Comparison of ENCODE assay signal across 9 mouse cellular contexts in the genomic region with DNA sequence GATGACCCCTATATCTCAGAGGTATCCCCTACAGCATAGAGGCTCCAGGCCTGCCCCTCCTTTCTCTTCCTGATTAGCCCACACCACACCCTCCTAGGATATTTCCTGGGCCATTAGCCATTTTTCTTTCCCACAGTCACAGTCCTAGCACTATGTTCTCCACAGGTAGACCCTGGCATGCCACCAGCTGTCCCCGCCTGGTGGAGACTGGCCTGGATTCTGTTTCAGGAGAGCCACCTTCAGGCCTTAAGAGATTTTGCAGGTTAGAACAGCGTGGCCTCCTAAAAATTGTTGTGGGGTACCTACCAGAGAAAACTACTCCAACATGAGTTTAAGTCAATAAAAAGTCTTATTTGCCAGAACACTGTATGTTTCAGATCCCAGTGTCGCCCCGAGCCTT. TPM values are rescaled to one million over a fixed set of nuclear protein-coding genes. Genes with fewer than 3 reads are reported as not detected.
DNase-seq lines count a peak whose midpoint lies in the region; ATAC-seq and TF ChIP-seq lines count a peak whose summit lies in the region.
"Had no signal": no experiment of that assay in that cellular context is flagged by ENCODE, and none has a peak within 500 bp of the region (broad histone marks: within the 10 kb centered on the region; RNA-seq: fewer than 3 reads in every experiment).

No protein-coding gene starts in this region.

- no peak for DNase-seq in gastrocnemius, adult 2 months
- no peak for DNase-seq in gastrocnemius, postnatal 4 days (ENCODE audit: low spot score in 2 of 2)
- no peak for DNase-seq in CH12.LX (ENCODE audit: extremely low read depth)
- peak; percentile 67 to 78 for DNase-seq in kidney, postnatal 36 days
- DNase-seq in adrenal gland, postnatal 14 days, result no peak
- DNase-seq in layer of hippocampus, adult 18-20 months (ENCODE audit: low spot score in 2 of 2), result no peak
- no peak for DNase-seq in adrenal gland, postnatal 36 days

- H3K4me2 ChIP-seq in CH12.LX (ENCODE audit: insufficient read depth, low read depth, poor library complexity, severe bottlenecking), result no peak overlapping the region
- H3K4me2 ChIP-seq: neural tube, embryonic 13.5 days had no signal

- no peak overlapping the region for H3K27ac ChIP-seq in gastrocnemius, adult 2 months
- H3K27ac ChIP-seq in CH12.LX (ENCODE audit: insufficient read depth, low read depth), result no peak overlapping the region
- H3K27ac ChIP-seq: neural tube, embryonic 13.5 days had no signal

- TF ChIP-seq EP300 in CH12.LX (IDR thresholded peaks at IDR 0.05; ENCODE audit: low read length), result no peak

- H3K36me3 ChIP-seq in CH12.LX (replicated peaks in 1 of 2; ENCODE audit: control insufficient read depth in 1 of 2, insufficient read depth in 1 of 2, low read length in 1 of 2), result no peaks in the 10 kb centered on the region
- H3K36me3 ChIP-seq: neural tube, embryonic 13.5 days had no signal

- in situ Hi-C loops in CH12.LX (cut with MboI; ENCODE audit: low pct_ligation_motif_present, low pct_unique_long_range_greater_than_20kb, low sequenced_read_pairs), result no loop called here

- no peak overlapping the region for H3K9ac ChIP-seq in CH12.LX (ENCODE audit: insufficient read depth, low read depth)
- H3K9ac ChIP-seq: neural tube, embryonic 13.5 days had no signal

- peaks cover 5 to 15% of the 10 kb centered on the region in 2 experiments for H3K4me1 ChIP-seq in CH12.LX (ENCODE audit: control insufficient read depth in 1 of 2, insufficient read depth in 2 of 2)

- H3K9me3 ChIP-seq in CH12.LX (replicated peaks; ENCODE audit: low read length), result no peaks in the 10 kb centered on the region
- H3K9me3 ChIP-seq: neural tube, embryonic 13.5 days had no signal

- dilution Hi-C loops in CH12.LX (cut with MboI; ENCODE audit: extremely low pct_ligation_motif_present, extremely low pct_unique_long_range_greater_than_20kb, low sequenced_read_pairs), result no loop called here

- TF ChIP-seq RAD21 in CH12.LX (IDR thresholded peaks at IDR 0.05; ENCODE audit: low read depth, low read length), result peak; percentile 64

- 0 out of 2 replicates have a peak, but pooled peaks have one; percentile 34 for ATAC-seq in common myeloid progenitor, adult 5-6 weeks (replicated peaks; ENCODE audit: low read depth, poor library complexity, severe bottlenecking)

- TF ChIP-seq POLR2A in CH12.LX (IDR thresholded peaks at IDR 0.05; ENCODE audit: low read depth, low read length), result no peak

- intact Hi-C loops in gastrocnemius, adult 2 months (cut with DNase I), result no loop called here

- H3K4me3 ChIP-seq in gastrocnemius, adult 2 months, result no peak overlapping the region
- H3K4me3 ChIP-seq in CH12.LX (replicated peaks in 1 of 3; ENCODE audit: low read depth in 2 of 3, low read length in 2 of 3, poor library complexity in 1 of 3), result no peak overlapping the region
- H3K4me3 ChIP-seq: neural tube, embryonic 13.5 days had no signal

- peaks cover 2% of the 10 kb centered on the region for H3K27me3 ChIP-seq in CH12.LX (replicated peaks)
- H3K27me3 ChIP-seq: neural tube, embryonic 13.5 days had no signal

- TF ChIP-seq CTCF in gastrocnemius, adult 2 months (IDR thresholded peaks at IDR 0.05), result peak; percentile 38
- peak in 1 of 2 experiments; percentile 83; a peak in 3 of 4 replicates for TF ChIP-seq CTCF in CH12.LX (conservative IDR thresholded peaks at IDR 0.05 in 1 of 2, IDR thresholded peaks at IDR 0.05 in 1 of 2; ENCODE audit: low read depth in 2 of 2, low read length in 2 of 2)

- H3K79me2 ChIP-seq in CH12.LX (replicated peaks; ENCODE audit: control insufficient read depth, extremely low read depth, insufficient read depth, poor library complexity, severe bottlenecking), result no peaks in the 10 kb centered on the region

TF ChIP-seq in CH12.LX, 34 proteins besides CTCF, POLR2A, EP300 and RAD21:
- peak; percentile 58 for TF ChIP-seq SMC3 (IDR thresholded peaks at IDR 0.05; ENCODE audit: low read depth, low read length)
- no peak for TF ChIP-seq CHD2 (IDR thresholded peaks at IDR 0.05; ENCODE audit: low read length)
- no peak for TF ChIP-seq E2F4 (IDR thresholded peaks at IDR 0.05; ENCODE audit: insufficient replicate concordance, low read depth, low read length)
- 0 out of 2 replicates have a peak, but pooled peaks have one; percentile 9 for TF ChIP-seq SIN3A (IDR thresholded peaks at IDR 0.05; ENCODE audit: low read length)
- no peak for TF ChIP-seq JUN (IDR thresholded peaks at IDR 0.05; ENCODE audit: insufficient read depth, low read depth, low read length)
- no peak for TF ChIP-seq POLR2AphosphoS2 (IDR thresholded peaks at IDR 0.05; ENCODE audit: low read depth, low read length)
- no peak for TF ChIP-seq ELF1 (IDR thresholded peaks at IDR 0.05; ENCODE audit: low read depth, low read length)
- TF ChIP-seq ZNF384 (IDR thresholded peaks at IDR 0.05; ENCODE audit: low read depth, low read length), result no peak
- no peak for TF ChIP-seq USF1 (IDR thresholded peaks at IDR 0.05; ENCODE audit: low read depth, low read length)
- TF ChIP-seq KAT2A (IDR thresholded peaks at IDR 0.05; ENCODE audit: insufficient replicate concordance, low read length), result no peak
TF ChIP-seq in CH12.LX: peak in this region for 2.

RNA-seq across cellular contexts. Expression of gene Slc25a10, which starts 15.3 kb away (rescaled TPM):
- total RNA-seq in gastrocnemius, adult 2 months (2021), result 1 to 10 TPM; 2.8 to 4.1 TPM
- total RNA-seq in gastrocnemius, postnatal 4 days (2021), result 10 to 100 TPM; 19.6 to 20.0 TPM
- total RNA-seq in CH12.LX (2012; rRNA removed) (32.9 and 48.5 TPM in 2 replicates), CH12.LX (2014; rRNA removed) (29.5 and 34.6 TPM in 2 replicates)
- 43.4 and 45.9 TPM in 2 replicates for polyA plus RNA-seq in CH12.LX (2012; ENCODE audit: insufficient read length, low read depth)
- 8.2 and 12.1 TPM in 2 replicates for total RNA-seq in common myeloid progenitor, adult 5-6 weeks (2017)
- 50.7 and 64.4 TPM in 2 replicates for total RNA-seq in adrenal gland, postnatal 14 days (2021)
- 10 to 100 TPM; 18.9 to 19.3 TPM for total RNA-seq in layer of hippocampus, adult 18-20 months (2021)
- 100 to 1,000 TPM; 105 to 115 TPM for total RNA-seq in adrenal gland, postnatal 36 days (2021)

RNA-seq across cellular contexts. Expression of gene Mrpl12, which starts 22.5 kb away (rescaled TPM):
- 100 to 1,000 TPM; 120 to 177 TPM for total RNA-seq in gastrocnemius, adult 2 months (2021)
- 100 to 1,000 TPM; 116 to 122 TPM for total RNA-seq in gastrocnemius, postnatal 4 days (2021)
- total RNA-seq in CH12.LX (2012; rRNA removed) (267 and 336 TPM in 2 replicates), CH12.LX (2014; rRNA removed) (47.5 and 60.3 TPM in 2 replicates)
- polyA plus RNA-seq in CH12.LX (2012; ENCODE audit: insufficient read length, low read depth), result 341 and 363 TPM in 2 replicates
- total RNA-seq in common myeloid progenitor, adult 5-6 weeks (2017), result 121 and 140 TPM in 2 replicates
- total RNA-seq in adrenal gland, postnatal 14 days (2021), result 161 TPM in 2 replicates
- total RNA-seq in layer of hippocampus, adult 18-20 months (2021), result 10 to 100 TPM; 65.1 to 67.5 TPM
- total RNA-seq in adrenal gland, postnatal 36 days (2021), result 100 to 1,000 TPM; 110 to 111 TPM

RNA-seq across cellular contexts. Expression of gene Gcgr, which starts 23.6 kb away (rescaled TPM):
- total RNA-seq in gastrocnemius, adult 2 months (2021), result under 1 TPM in 1 of 2 experiments, not detected in 1; 0.33 TPM
- under 1 TPM in 1 of 2 experiments, not detected in 1; 0.26 TPM for total RNA-seq in gastrocnemius, postnatal 4 days (2021)
- total RNA-seq in CH12.LX (2012; rRNA removed) (0.13 TPM in 1 of 2 replicates, not detected in the other), CH12.LX (2014; rRNA removed) (0.09 and 0.16 TPM in 2 replicates)
- 0.20 TPM in 1 of 2 replicates, not detected in the other for polyA plus RNA-seq in CH12.LX (2012; ENCODE audit: insufficient read length, low read depth)
- not detected in 2 replicates for total RNA-seq in common myeloid progenitor, adult 5-6 weeks (2017)
- total RNA-seq in adrenal gland, postnatal 14 days (2021), result 2.3 and 11.7 TPM in 2 replicates
- total RNA-seq in layer of hippocampus, adult 18-20 months (2021), result not detected
- 1 to 10 TPM in 1 of 2 experiments, under 1 TPM in 1; 0.86 to 1.9 TPM for total RNA-seq in adrenal gland, postnatal 36 days (2021)

RNA-seq across cellular contexts. Expression of gene Arl16, which starts 39.5 kb away (rescaled TPM):
- total RNA-seq in gastrocnemius, adult 2 months (2021), result 1 to 10 TPM; 5.6 to 6.3 TPM
- total RNA-seq in gastrocnemius, postnatal 4 days (2021), result 10 to 100 TPM; 20.8 to 23.8 TPM
- 24.8 and 26.1 TPM in 2 replicates for total RNA-seq in CH12.LX (2012; rRNA removed)
- total RNA-seq in CH12.LX (2014; rRNA removed), result 34.6 and 42.6 TPM in 2 replicates
- 19.8 and 22.8 TPM in 2 replicates for polyA plus RNA-seq in CH12.LX (2012; ENCODE audit: insufficient read length, low read depth)
- total RNA-seq in common myeloid progenitor, adult 5-6 weeks (2017), result 7.7 and 9.4 TPM in 2 replicates
- total RNA-seq in adrenal gland, postnatal 14 days (2021), result 19.6 and 23.4 TPM in 2 replicates
- total RNA-seq in layer of hippocampus, adult 18-20 months (2021), result 10 to 100 TPM; 53.0 to 53.6 TPM
- total RNA-seq in adrenal gland, postnatal 36 days (2021), result 10 to 100 TPM; 18.4 to 22.3 TPM

RNA-seq across cellular contexts. Expression of gene Mcrip1, which starts 42.6 kb away (rescaled TPM):
- total RNA-seq in gastrocnemius, adult 2 months (2021), result 10 to 100 TPM; 21.7 to 22.1 TPM
- total RNA-seq in gastrocnemius, postnatal 4 days (2021), result 10 to 100 TPM; 74.0 to 81.3 TPM
- 25.8 and 39.6 TPM in 2 replicates for total RNA-seq in CH12.LX (2012; rRNA removed)
- total RNA-seq in CH12.LX (2014; rRNA removed), result 37.6 and 46.2 TPM in 2 replicates
- polyA plus RNA-seq in CH12.LX (2012; ENCODE audit: insufficient read length, low read depth), result 60.2 and 66.5 TPM in 2 replicates
- total RNA-seq in common myeloid progenitor, adult 5-6 weeks (2017), result 26.5 and 31.0 TPM in 2 replicates
- total RNA-seq in adrenal gland, postnatal 14 days (2021), result 52.6 and 67.9 TPM in 2 replicates
- 10 to 100 TPM; 68.8 to 74.5 TPM for total RNA-seq in layer of hippocampus, adult 18-20 months (2021)
- total RNA-seq in adrenal gland, postnatal 36 days (2021), result 10 to 100 TPM; 58.0 to 73.4 TPM

Comparison
In these comparisons a context has a peak if more than half of its experiments do, and no peak if none do; other contexts are left out.
1. DNase-seq: peak in kidney, postnatal 36 days (2 of 2); none in gastrocnemius, adult 2 months (single experiment), gastrocnemius, postnatal 4 days (0 of 2), CH12.LX (single experiment), adrenal gland, postnatal 14 days (single experiment), layer of hippocampus, adult 18-20 months (0 of 2) and adrenal gland, postnatal 36 days (0 of 2).